Mouse (Mus musculus): Measurements from ENCODE around the gene Naa40. TPM values are rescaled to one million over a fixed set of nuclear protein-coding genes. Genes with fewer than 3 reads are reported as not detected.

The Naa40 gene
- polyA plus RNA-seq, 1 experiment from 2014 or later, result 93.2 TPM

DNA sequence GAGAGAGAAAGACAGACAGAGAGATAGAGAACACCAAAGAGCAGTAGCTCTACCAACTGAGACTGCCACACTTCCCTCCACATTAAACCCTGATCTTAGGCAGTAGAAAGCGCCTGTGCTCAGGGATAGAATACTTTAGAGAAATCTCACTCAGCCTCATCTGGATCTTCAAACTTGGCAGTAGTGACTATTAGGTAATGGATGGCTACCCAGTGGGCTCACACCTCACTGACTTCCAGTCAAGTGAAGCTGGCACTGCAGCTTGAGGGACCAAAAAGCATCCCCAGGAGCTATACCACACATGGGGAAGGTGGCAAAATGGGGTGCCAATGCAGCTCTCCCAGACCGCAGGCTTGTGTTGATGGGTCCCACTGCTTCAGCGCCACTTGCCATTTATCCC is 16.7 kb downstream of the Naa40 start:
- 88% methylated on average over 3 of the region's 3 CpGs for WGBS
- no peak overlapping the region for H3K4me3 ChIP-seq
- H3K4me1 ChIP-seq, result no peaks in the 10 kb centered on the region
- peaks cover 44% of the 10 kb centered on the region for H3K36me3 ChIP-seq (replicated peaks)
- no peak overlapping the region for H3K27ac ChIP-seq (replicated peaks)
- no peaks in the 10 kb centered on the region for H3K27me3 ChIP-seq (replicated peaks; ENCODE audit: low read depth, poor library complexity, severe bottlenecking)
- 0 out of 2 replicates have a peak, but pooled peaks cover 2% of the 10 kb centered on the region for H3K9me3 ChIP-seq
- no peak for DNase-seq (ENCODE audit: low spot score)

DNA sequence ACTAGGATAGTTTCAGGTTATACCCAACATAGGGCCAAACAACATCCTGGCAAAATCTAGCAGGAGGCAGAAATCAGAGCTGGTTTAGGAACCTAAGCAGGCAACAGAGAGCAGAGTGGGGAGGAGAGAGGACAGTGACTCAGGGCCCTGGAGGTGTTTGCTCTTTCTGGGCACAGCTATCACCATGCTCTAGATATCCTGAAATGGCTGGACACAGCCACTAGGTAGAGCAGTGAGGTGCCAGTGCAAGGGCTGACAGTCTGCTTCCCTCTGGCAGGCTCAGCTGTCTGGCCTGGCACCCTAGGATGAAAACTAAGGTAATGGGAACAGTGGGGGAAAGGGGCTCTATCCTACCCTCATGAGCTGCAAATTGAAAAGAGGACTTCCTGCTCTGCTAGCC is 17.5 kb downstream of the Naa40 start:
- Histone ChIP-seq H3K9me3 (no peaks in the 10 kb centered on the region), H3K36me3 (replicated peaks) (peaks cover 37% of the 10 kb centered on the region), H3K4me1 (peaks cover 1% of the 10 kb centered on the region; the same call in 1 of the 2 replicates), H3K27ac (replicated peaks) (no peak overlapping the region), H3K4me3 (no peak overlapping the region), H3K27me3 (replicated peaks; ENCODE audit: low read depth, poor library complexity, severe bottlenecking) (no peaks in the 10 kb centered on the region)
- DNase-seq (ENCODE audit: low spot score), result no peak

DNA sequence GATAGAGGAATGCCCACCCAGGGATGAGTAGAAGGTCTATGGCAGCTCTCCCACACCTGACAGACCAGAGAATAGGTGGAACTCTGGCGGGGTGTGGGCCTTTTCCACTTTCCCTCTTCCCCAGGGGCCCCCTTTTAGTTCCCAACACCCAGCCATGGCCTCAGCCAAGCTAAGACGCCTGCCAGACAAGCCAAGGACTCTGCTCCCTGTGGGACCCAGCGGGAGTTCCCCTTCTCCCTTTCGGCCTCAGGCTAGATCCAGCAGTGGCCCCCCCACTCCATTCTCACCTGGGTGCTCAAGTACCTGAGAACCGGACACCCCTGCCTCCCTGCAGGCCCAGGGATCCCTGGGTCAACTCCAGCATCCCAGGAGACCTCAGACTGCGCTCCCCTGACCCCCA is 18.8 kb downstream of the Naa40 start:
- Histone ChIP-seq H3K27ac (replicated peaks) (no peak overlapping the region), H3K27me3 (replicated peaks; ENCODE audit: low read depth, poor library complexity, severe bottlenecking) (no peaks in the 10 kb centered on the region), H3K4me1 (peaks cover 9% of the 10 kb centered on the region), H3K36me3 (replicated peaks) (peaks cover 24% of the 10 kb centered on the region), H3K4me3 (no peak overlapping the region; the same call in 1 of the 2 replicates), H3K9me3 (no peaks in the 10 kb centered on the region)
- 86% methylated on average over 6 of the region's 6 CpGs for WGBS
- DNase-seq (ENCODE audit: low spot score), result no peak

DNA sequence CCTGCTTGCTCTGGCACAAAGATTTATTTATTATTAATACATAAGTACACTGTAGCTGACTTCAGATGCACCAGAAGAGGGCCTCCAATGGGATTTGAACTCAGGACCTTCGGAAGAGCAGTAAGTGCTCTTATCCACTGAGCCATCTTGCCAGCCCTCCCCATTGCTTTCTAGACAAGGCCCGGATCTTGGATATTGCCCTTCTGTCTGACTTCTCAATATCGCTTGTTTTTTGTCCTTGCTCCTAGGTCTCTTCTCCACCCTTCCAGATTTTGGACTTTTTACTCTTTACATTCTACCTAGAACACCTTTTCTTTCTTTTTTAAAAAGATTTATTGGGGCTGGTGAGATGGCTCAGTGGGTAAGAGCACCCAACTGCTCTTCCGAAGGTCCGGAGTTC is 22.2 kb downstream of the Naa40 start:
- no peaks in the 10 kb centered on the region for H3K9me3 ChIP-seq
- 95% methylated on average over 5 of the region's 5 CpGs for WGBS

DNA sequence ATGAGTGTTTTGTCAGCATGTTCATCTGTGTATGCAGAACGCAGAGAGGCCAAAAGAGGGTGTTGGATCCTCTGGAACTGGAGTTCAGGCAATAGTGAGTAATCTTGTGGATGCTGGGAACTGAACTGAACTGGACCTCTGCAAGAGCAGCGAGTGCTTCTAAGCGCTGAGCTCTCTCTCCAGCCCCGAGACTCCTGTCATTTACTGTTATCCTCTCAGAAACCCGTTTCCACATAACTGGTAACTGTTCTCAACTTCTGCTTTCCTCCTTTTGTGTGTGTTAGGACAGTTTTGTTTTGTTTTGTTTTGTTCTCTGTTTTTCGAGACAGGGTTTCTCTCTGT is 23.1 kb downstream of the Naa40 start:
- peak overlapping the region; percentile 85 for H3K4me3 ChIP-seq
- H3K27me3 ChIP-seq (replicated peaks; ENCODE audit: low read depth, poor library complexity, severe bottlenecking), result no peaks in the 10 kb centered on the region
- DNase-seq (ENCODE audit: low spot score), result no peak
- 12% methylated on average over 6 of the region's 6 CpGs for WGBS
- peak overlapping the region; percentile 71 for H3K27ac ChIP-seq (replicated peaks)
- peaks cover 27% of the 10 kb centered on the region for H3K4me1 ChIP-seq
- H3K9me3 ChIP-seq, result no peaks in the 10 kb centered on the region
- H3K36me3 ChIP-seq (replicated peaks), result peaks cover 35% of the 10 kb centered on the region

More for the DNA sequence above, 22.2 kb downstream of the Naa40 start:
- H3K36me3 ChIP-seq (replicated peaks), result peaks cover 26% of the 10 kb centered on the region
- no peak overlapping the region for H3K27ac ChIP-seq (replicated peaks)
- no peak for DNase-seq (ENCODE audit: low spot score)
- no peaks in the 10 kb centered on the region for H3K27me3 ChIP-seq (replicated peaks; ENCODE audit: low read depth, poor library complexity, severe bottlenecking)
- peak overlapping the region; percentile 85; the same call in 1 of the 2 replicates for H3K4me3 ChIP-seq
- H3K4me1 ChIP-seq, result peaks cover 27% of the 10 kb centered on the region

DNA sequence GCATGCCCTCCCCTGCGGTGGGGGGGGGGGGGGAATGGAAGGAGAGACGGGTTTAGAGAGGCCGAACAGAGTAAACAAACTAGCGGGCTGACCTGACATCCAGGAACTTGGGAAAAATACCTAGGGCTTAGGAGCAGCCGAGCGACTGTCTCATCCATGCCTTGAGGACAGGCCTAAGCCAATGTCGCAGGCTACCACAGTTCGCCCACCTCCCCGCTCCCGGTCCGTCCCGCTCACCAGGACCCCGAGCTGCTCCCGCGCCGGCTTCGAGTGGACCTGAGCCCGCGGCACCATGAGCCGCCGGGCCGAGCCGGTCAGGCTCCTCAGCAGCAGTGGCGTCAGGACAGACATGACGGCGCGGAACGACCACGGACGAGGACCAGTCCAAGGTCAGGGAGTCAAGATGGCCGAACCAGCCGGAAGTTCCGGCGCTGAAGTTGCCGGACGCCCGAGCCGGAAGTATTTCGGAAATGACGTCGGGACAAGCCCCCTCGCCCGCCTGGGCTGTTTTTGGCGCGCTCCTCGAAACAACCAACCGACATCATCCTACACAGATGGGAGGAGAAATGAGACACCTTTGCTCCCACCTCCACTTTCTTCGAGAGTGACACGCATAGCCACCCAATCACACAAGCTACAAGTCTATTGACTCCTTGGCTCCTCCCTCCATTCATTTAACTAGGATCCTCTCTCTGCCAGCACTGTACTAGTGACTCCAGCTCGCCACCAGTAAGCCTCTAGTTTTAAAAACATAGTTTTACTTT is 23.6 kb downstream of the Naa40 start, which contains the start of gene Cox8a:
Cox8a (minus strand) TSS at position 455 of the 764 bp plus-strand sequence.
- Histone ChIP-seq H3K9me3 (no peaks in the 10 kb centered on the region), H3K4me1 (peaks cover 27% of the 10 kb centered on the region)

DNA sequence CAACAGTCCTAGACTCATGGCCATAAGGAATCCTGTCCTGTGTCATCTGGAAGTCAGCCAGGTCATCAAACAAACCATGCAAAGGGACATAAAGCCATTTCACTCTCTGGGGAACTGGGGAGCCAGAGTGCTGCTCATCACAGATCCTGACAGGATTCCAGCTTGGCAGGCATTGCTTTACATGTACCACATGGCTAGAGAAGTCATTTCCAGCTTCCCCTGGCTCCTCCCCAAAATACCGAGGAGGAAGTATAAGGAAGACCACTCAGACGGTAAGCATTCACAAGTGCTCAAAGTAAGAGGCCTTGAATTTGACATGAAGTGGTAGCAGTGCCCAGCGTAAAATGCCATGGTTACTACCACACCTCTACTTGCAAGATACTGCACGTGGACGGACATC is 26.5 kb downstream of the Naa40 start:
- Histone ChIP-seq H3K4me3 (peak overlapping the region; percentile 16; the same call in 1 of the 2 replicates), H3K27me3 (replicated peaks; ENCODE audit: low read depth, poor library complexity, severe bottlenecking) (no peaks in the 10 kb centered on the region), H3K4me1 (peaks cover 27% of the 10 kb centered on the region), H3K36me3 (replicated peaks) (peaks cover 62% of the 10 kb centered on the region), H3K27ac (replicated peaks) (no peak overlapping the region), H3K9me3 (no peaks in the 10 kb centered on the region)
- no peak for DNase-seq (ENCODE audit: low spot score)
- WGBS, result 94% methylated on average over 5 of the region's 5 CpGs

More for the DNA sequence above, 23.6 kb downstream of the Naa40 start, which contains the start of gene Cox8a:
- DNase-seq (ENCODE audit: low spot score), result peak; percentile 98
- under 1% methylated on average over 50 of the region's 50 CpGs for WGBS
- Histone ChIP-seq H3K27me3 (replicated peaks; ENCODE audit: low read depth, poor library complexity, severe bottlenecking) (no peaks in the 10 kb centered on the region), H3K27ac (replicated peaks) (peak within 1 kb of the TSS; percentile 92), H3K36me3 (replicated peaks) (peaks cover 38% of the 10 kb centered on the region), H3K4me3 (peak within 1 kb of the TSS; percentile 85)

DNA sequence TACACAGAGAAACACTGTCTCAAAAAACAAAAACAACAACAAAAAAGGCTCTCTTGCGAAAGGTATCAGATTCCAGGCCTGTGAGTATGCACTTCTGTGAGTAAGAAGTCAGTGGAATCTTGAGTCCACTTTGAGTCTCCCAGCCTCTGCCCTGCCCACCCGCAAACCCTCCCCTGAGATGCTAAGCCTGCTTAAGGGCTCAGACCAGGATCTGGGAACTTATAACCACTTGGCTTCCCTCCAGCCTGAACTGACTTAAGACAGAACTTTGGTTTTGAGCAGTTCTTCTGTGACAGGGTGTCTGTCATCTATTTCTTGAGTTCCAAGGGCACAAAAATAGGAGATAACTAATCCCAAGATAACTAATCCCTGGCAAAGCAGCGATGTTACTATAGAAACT is 28.0 kb downstream of the Naa40 start:
- H3K36me3 ChIP-seq (replicated peaks), result peaks cover 62% of the 10 kb centered on the region
- WGBS, result 92% methylated on average over 3 of the region's 3 CpGs
- H3K4me3 ChIP-seq, result no peak overlapping the region
- no peaks in the 10 kb centered on the region for H3K9me3 ChIP-seq
- no peak overlapping the region for H3K27ac ChIP-seq (replicated peaks)
- H3K27me3 ChIP-seq (replicated peaks; ENCODE audit: low read depth, poor library complexity, severe bottlenecking), result no peaks in the 10 kb centered on the region
- no peak for DNase-seq (ENCODE audit: low spot score)
- peaks cover 21% of the 10 kb centered on the region for H3K4me1 ChIP-seq

DNA sequence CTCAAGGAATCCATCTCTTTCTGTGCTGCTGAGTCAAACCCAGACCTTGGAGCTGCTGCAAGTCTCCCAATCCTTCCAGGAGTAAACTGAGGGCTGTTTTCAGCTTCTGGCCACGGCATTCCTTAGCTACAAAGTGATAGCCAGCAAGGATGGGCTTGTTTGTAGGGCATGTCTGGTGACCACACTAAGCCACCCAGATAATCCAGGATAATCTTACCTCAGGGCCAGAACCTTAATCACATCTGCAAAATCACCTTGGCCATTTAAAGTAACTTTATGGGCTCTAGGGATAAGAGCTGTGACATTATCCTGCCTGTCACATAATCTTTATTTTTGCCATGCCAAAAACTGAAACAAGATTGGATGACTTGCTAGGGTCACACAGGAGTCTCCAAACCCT is 28.8 kb downstream of the Naa40 start:
- peaks cover 18% of the 10 kb centered on the region for H3K4me1 ChIP-seq
- WGBS, result 95% methylated on average over 1 of the region's 1 CpGs
- peaks cover 62% of the 10 kb centered on the region for H3K36me3 ChIP-seq (replicated peaks)

DNA sequence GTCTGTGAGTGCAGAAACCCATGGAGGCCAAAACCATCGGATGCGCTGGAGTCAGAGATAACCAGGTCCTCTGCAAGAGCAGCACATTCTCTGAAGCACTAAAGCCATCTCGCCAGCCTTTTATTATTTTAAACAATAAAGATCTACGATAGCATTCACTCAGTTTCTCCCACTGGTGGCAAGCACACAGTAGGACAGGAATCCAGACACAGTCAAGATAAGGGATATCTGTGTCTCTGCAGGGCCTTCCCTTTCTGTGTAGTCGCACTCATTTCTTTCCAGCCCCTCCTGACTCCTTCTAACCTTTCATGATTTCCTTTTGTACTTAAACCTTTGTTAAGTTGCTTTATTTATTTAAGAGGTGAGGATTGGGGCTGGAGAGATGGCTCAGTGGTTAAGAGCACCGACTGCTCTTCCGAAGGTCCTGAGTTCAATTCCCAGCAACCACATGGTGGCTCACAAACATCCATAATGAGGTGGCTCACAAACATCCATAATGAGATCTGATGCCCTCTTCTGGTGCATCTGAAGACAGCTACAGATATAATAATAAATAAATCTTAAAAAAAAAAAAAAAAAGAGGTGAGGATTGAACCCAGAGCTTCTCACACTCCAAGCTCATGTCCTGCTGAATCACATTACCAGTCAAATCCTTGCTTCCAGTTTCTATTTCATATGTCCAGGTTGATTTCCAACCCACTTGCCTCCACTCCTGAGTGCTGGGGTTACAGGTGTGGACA is 30.9 kb downstream of the Naa40 start:
- H3K4me1 ChIP-seq, result peaks cover 12% of the 10 kb centered on the region
- H3K4me3 ChIP-seq, result no peak overlapping the region
- H3K27me3 ChIP-seq (replicated peaks; ENCODE audit: low read depth, poor library complexity, severe bottlenecking), result no peaks in the 10 kb centered on the region
- H3K36me3 ChIP-seq (replicated peaks), result peaks cover 48% of the 10 kb centered on the region
- H3K27ac ChIP-seq (replicated peaks), result no peak overlapping the region
- WGBS, result 93% methylated on average over 7 of the region's 7 CpGs
- no peaks in the 10 kb centered on the region for H3K9me3 ChIP-seq
- no peak for DNase-seq (ENCODE audit: low spot score)

More for the DNA sequence above, 28.8 kb downstream of the Naa40 start:
- Histone ChIP-seq H3K9me3 (no peaks in the 10 kb centered on the region), H3K4me3 (no peak overlapping the region), H3K27me3 (replicated peaks; ENCODE audit: low read depth, poor library complexity, severe bottlenecking) (no peaks in the 10 kb centered on the region), H3K27ac (replicated peaks) (no peak overlapping the region)
- no peak for DNase-seq (ENCODE audit: low spot score)

DNA sequence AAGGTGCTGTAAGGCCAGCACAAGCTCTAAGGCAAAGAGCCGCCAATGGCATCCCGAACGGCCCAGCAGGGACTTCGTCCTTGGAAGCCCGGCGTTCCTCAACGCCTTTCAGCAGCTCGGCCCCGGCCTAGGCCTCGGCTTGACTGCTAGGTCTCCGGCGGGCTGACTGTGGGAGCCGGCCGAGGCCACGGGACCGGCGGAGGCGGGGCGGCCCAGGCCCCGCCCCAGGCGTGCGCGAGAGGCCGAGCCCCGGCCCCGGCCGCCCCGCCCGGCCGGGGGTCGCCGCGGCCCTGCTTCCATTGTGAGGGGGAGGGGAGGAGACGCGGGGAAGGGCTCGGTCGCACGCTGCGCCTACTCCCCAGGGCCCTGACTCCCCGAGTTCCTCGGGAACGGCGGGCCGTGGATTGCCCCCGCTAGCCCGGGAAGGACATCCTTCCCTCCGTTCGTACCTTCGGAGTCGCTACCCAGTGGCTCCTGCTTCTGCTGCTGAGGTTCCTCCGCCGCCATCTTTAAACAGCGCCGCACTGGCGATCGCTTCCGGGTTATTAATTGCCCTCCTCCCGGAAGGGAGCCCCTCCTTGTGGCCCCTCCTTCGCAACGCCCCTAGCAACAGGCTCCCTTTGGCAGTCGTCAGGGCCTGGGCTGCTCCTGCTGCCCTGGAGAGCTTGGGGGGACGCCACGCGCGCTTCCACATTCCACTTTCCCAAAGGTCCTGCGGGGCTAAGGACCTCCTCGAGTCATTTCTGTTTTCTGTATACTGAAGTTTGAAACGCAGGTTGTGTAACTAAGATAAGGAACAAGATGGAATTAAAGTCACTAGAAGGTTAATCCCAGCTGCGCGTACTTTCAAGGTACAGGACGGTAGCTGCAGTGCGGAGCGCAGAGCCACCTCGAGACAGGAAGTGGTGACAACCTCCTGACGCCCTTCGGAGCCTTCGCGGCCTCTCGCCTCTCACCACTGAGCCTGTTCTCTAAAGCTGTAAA is 34.9 kb downstream of the Naa40 start, which contains the start of gene Otub1:
Otub1 (minus strand) TSS at position 564 of the 984 bp plus-strand sequence.
- peak; percentile 97 for DNase-seq (ENCODE audit: low spot score)
- peaks cover 45% of the 10 kb centered on the region for H3K36me3 ChIP-seq (replicated peaks)
- H3K27ac ChIP-seq (replicated peaks), result peak within 1 kb of the TSS; percentile 97
- peak within 1 kb of the TSS; percentile 71 for H3K4me3 ChIP-seq
- H3K27me3 ChIP-seq (replicated peaks; ENCODE audit: low read depth, poor library complexity, severe bottlenecking), result no peaks in the 10 kb centered on the region
- peaks cover 25% of the 10 kb centered on the region for H3K4me1 ChIP-seq
- H3K9me3 ChIP-seq, result no peaks in the 10 kb centered on the region
- under 1% methylated on average over 76 of the region's 79 CpGs for WGBS

DNA sequence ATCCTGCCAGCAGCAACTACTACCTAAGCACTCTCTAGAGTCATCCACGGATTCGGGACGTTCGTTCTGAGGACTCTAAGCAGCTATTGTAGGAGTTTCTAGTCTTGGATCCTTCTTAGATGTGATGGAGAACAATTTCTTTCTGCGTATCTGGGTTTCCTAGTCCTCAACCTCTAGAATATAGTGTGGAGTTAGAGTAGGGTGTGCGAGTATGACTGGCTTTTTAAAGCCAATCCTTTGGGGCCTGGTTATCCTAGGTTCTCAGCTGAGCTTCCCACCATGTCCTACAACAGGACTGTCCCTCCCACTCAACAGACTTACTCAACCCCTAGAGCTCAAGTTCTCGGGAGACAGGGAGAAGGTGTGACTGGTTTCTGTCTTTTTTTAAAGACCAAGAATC is 35.7 kb downstream of the Naa40 start:
- H3K4me1 ChIP-seq, result peaks cover 25% of the 10 kb centered on the region
- 38% methylated on average over 7 of the region's 7 CpGs for WGBS
- no peaks in the 10 kb centered on the region for H3K27me3 ChIP-seq (replicated peaks; ENCODE audit: low read depth, poor library complexity, severe bottlenecking)
- H3K36me3 ChIP-seq (replicated peaks), result peaks cover 47% of the 10 kb centered on the region
- peak overlapping the region; percentile 97 for H3K27ac ChIP-seq (replicated peaks)
- no peak for DNase-seq (ENCODE audit: low spot score)
- H3K4me3 ChIP-seq, result peak overlapping the region; percentile 71
- H3K9me3 ChIP-seq, result no peaks in the 10 kb centered on the region
